Mouse (Mus musculus): ENCODE measurements around the gene Crabp1. TPM values are rescaled to one million over a fixed set of nuclear protein-coding genes. Genes with fewer than 3 reads are reported as not detected.

Crabp1 gene
- total RNA-seq, 2 experiments from 2014 or later: 2.5 to 3.2 TPM

- DNase-seq (ENCODE audit: low spot score in 2 of 2): peak; percentile 53 to 72
- intact Hi-C loops (cut with DNase I): loop anchor here (1.0 to 10.0 kb wide), 2 partner anchors 83 to 207 kb away; no protein-coding TSS in a partner anchor
Observed at GRCm38 (mm10) chr9:54821442-54822100, 57.0 kb downstream of the Crabp1 start.

Other genes with a start within 250 kb of the Crabp1 start
- not detected for gene Sh2d7, start 225.8 kb upstream of the Crabp1 start, total RNA-seq (2021)
- 10 to 100 TPM; 17.6 to 20.2 TPM for gene Cib2, start 204.5 kb upstream of the Crabp1 start, total RNA-seq (2021)
- gene Idh3a, start 178.4 kb upstream of the Crabp1 start, total RNA-seq (2021): 100 to 1,000 TPM; 225 to 229 TPM
- 100 to 1,000 TPM; 125 to 132 TPM for gene Acsbg1, start 102.9 kb upstream of the Crabp1 start, total RNA-seq (2021)
- 10 to 100 TPM; 23.9 to 24.4 TPM for gene Dnaja4, start 65.9 kb upstream of the Crabp1 start, total RNA-seq (2021)
- gene Wdr61, start 30.2 kb upstream of the Crabp1 start, total RNA-seq (2021): 10 to 100 TPM; 52.9 to 54.3 TPM
- 10 to 100 TPM; 62.3 to 62.9 TPM for gene Ireb2, start 99.0 kb downstream of the Crabp1 start, total RNA-seq (2021)
- 1 to 10 TPM; 1.3 TPM for gene Hykk, start 152.5 kb downstream of the Crabp1 start, total RNA-seq (2021)
- gene Psma4, start 186.0 kb downstream of the Crabp1 start, total RNA-seq (2021): 100 to 1,000 TPM; 124 to 135 TPM
- gene AY074887, start 186.2 kb downstream of the Crabp1 start, total RNA-seq (2021): not detected
- 1 to 10 TPM; 5.2 to 5.8 TPM for gene Chrna5, start 216.1 kb downstream of the Crabp1 start, total RNA-seq (2021)

Measured in left cerebral cortex, postnatal 14 days (tissue).